Mouse (Mus musculus) liver, postnatal 0 days (tissue): ENCODE measurements around the gene Arhgap15. TPM values are rescaled to one million over a fixed set of nuclear protein-coding genes. Genes with fewer than 3 reads are reported as not detected.

Experiments
- ATAC-seq: fragments of 200-750 bp; cut with Nextera tagmentation; 2 replicates; pipeline ENCODE4 v1.8.0; 2017; ENCODE audit warnings: mild to moderate bottlenecking, moderate library complexity
- DNase-seq: peaks from one replicate; pipeline ENCODE4 v3.0.0-alpha.2; 2016
- H3K27ac ChIP-seq: fragments of 300-500 bp; sonication (generic); 2 replicates; pipeline ENCODE4 v1.5.1; 2014; ENCODE audit warnings: antibody characterized with exemption, moderate library complexity, mild to moderate bottlenecking, low read depth
- H3K27me3 ChIP-seq: fragments of 300-500 bp; sonication (generic); 2 replicates; pipeline ENCODE4 v1.6.1; 2014; ENCODE audit warnings: low read length, control low read depth, mixed read lengths; ENCODE audit not compliant: insufficient read depth
- H3K36me3 ChIP-seq: fragments of 300-500 bp; sonication (generic); replicated peaks from 2 replicates; pipeline ENCODE4 v1.6.1; 2014; ENCODE audit warnings: mild to moderate bottlenecking, control low read depth, low read length, moderate library complexity, mixed read lengths; ENCODE audit not compliant: insufficient read depth
- H3K4me1 ChIP-seq: fragments of 300-500 bp; sonication (generic); 2 replicates; pipeline ENCODE4 v1.6.1; 2014; ENCODE audit warnings: antibody characterized with exemption, mild to moderate bottlenecking, control low read depth; ENCODE audit not compliant: insufficient read depth
- H3K4me2 ChIP-seq: fragments of 300-500 bp; sonication (generic); 2 replicates; pipeline ENCODE4 v1.6.1; 2014; ENCODE audit warnings: low read depth, mild to moderate bottlenecking, low read length, moderate library complexity, mixed read lengths
- H3K4me3 ChIP-seq: fragments of 300-500 bp; sonication (generic); 2 replicates; pipeline ENCODE4 v1.5.1; 2014; ENCODE audit warnings: low read depth, low read length
- H3K9ac ChIP-seq: fragments of 300-500 bp; sonication (generic); replicated peaks from 2 replicates; pipeline ENCODE4 v1.6.1; 2014; ENCODE audit warnings: mild to moderate bottlenecking, moderate library complexity
- H3K9me3 ChIP-seq: fragments of 300-500 bp; sonication (generic); 2 replicates; pipeline ENCODE4 v1.6.1; 2016; ENCODE audit warnings: mild to moderate bottlenecking, control low read depth, low read length, mixed read lengths
- CTCF ChIP-seq: sonication (generic); IDR thresholded peaks from 2 replicates; pipeline ENCODE4 v1.5.1; 2016; ENCODE audit warnings: antibody characterized with exemption, low read depth
- EP300 ChIP-seq: IDR thresholded peaks from 2 replicates; pipeline ENCODE4 v1.6.1; 2016; ENCODE audit warnings: antibody characterized with exemption, low read depth, mild to moderate bottlenecking
- WGBS: fragments of 180-500 bp; shearing (Covaris S2); extraction: QIAGEN DNeasy Blood & Tissue Kit; methylation state at CpG from one replicate; pipeline ENCODE4 v1.1.7; 2014; ENCODE audit not compliant: insufficient replicate concordance; 5-methylcytosine and 5-hydroxymethylcytosine counted together
- polyA plus RNA-seq: library from polyadenylated mRNA; unstranded; fragments of >200 nt; fragmentation: Nextera tagmentation; extraction: Ambion mirVana; gene quantifications from 2 replicates; pipeline ENCODE4 v1.2.1, GENCODE M21; 2015

Gene Arhgap15
- polyA plus RNA-seq, 1 experiment from 2014 or later, result 6.3 TPM

GRCm38 (mm10) chr2:44333295-44333694 lies 584.7 kb downstream of the Arhgap15 start:
- H3K9me3 ChIP-seq, result no peaks in the 10 kb centered on the region
- H3K4me1 ChIP-seq, result no peaks in the 10 kb centered on the region
- H3K27ac ChIP-seq, result no peak overlapping the region
- no peak overlapping the region for H3K4me3 ChIP-seq
- H3K36me3 ChIP-seq, result no peaks in the 10 kb centered on the region
- no peak overlapping the region for H3K4me2 ChIP-seq
- ATAC-seq, result no peak
- 69% methylated on average over 4 of the region's 4 CpGs for WGBS
- H3K9ac ChIP-seq, result no peak overlapping the region
- no peak for DNase-seq
- TF ChIP-seq EP300 (no peak), CTCF (no peak)
- H3K27me3 ChIP-seq, result no peaks in the 10 kb centered on the region

GRCm38 (mm10) chr2:44334006-44334405 lies 585.4 kb downstream of the Arhgap15 start:
- no peak for DNase-seq
- Histone ChIP-seq H3K27me3 (no peaks in the 10 kb centered on the region), H3K9ac (no peak overlapping the region), H3K4me3 (no peak overlapping the region), H3K9me3 (no peaks in the 10 kb centered on the region), H3K4me2 (no peak overlapping the region), H3K36me3 (no peaks in the 10 kb centered on the region), H3K27ac (no peak overlapping the region), H3K4me1 (no peaks in the 10 kb centered on the region)
- no peak for TF ChIP-seq EP300
- TF ChIP-seq CTCF, result no peak
- 28% methylated on average over 3 of the region's 3 CpGs for WGBS
- ATAC-seq, result no peak

- no peaks in the 10 kb centered on the region for H3K36me3 ChIP-seq
- no peak overlapping the region for H3K4me3 ChIP-seq
- no peaks in the 10 kb centered on the region for H3K4me1 ChIP-seq
- H3K27me3 ChIP-seq, result no peaks in the 10 kb centered on the region
- 52% methylated on average over 2 of the region's 2 CpGs for WGBS
- H3K9me3 ChIP-seq, result no peaks in the 10 kb centered on the region
- H3K4me2 ChIP-seq, result no peak overlapping the region
- ATAC-seq (no peak), DNase-seq (no peak)
- no peak for TF ChIP-seq EP300
- TF ChIP-seq CTCF, result no peak
- H3K27ac ChIP-seq, result no peak overlapping the region
- H3K9ac ChIP-seq, result no peak overlapping the region
Measured at GRCm38 (mm10) chr2:44334517-44334916, 585.9 kb downstream of the Arhgap15 start.

- Histone ChIP-seq H3K4me2 (no peak overlapping the region), H3K4me1 (no peaks in the 10 kb centered on the region), H3K9ac (no peak overlapping the region), H3K4me3 (no peak overlapping the region), H3K36me3 (no peaks in the 10 kb centered on the region), H3K9me3 (no peaks in the 10 kb centered on the region), H3K27me3 (no peaks in the 10 kb centered on the region), H3K27ac (no peak overlapping the region)
- TF ChIP-seq EP300 (no peak), CTCF (peak; percentile 51)
- 74% methylated on average over 5 of the region's 5 CpGs for WGBS
- ATAC-seq (no peak), DNase-seq (no peak)
Measured at GRCm38 (mm10) chr2:44336720-44337354, 588.2 kb downstream of the Arhgap15 start.

GRCm38 (mm10) chr2:44338467-44338866 lies 589.8 kb downstream of the Arhgap15 start:
- H3K9ac ChIP-seq, result no peak overlapping the region
- no peaks in the 10 kb centered on the region for H3K9me3 ChIP-seq
- H3K27me3 ChIP-seq, result no peaks in the 10 kb centered on the region
- ATAC-seq, result no peak
- H3K27ac ChIP-seq, result no peak overlapping the region
- TF ChIP-seq CTCF, result no peak
- TF ChIP-seq EP300, result no peak
- DNase-seq, result no peak
- H3K4me1 ChIP-seq, result no peaks in the 10 kb centered on the region
- no peak overlapping the region for H3K4me2 ChIP-seq
- H3K36me3 ChIP-seq, result no peaks in the 10 kb centered on the region
- WGBS, result 85% methylated on average over 6 of the region's 6 CpGs
- no peak overlapping the region for H3K4me3 ChIP-seq

GRCm38 (mm10) chr2:44341091-44341571 lies 592.5 kb downstream of the Arhgap15 start:
- H3K4me1 ChIP-seq, result no peaks in the 10 kb centered on the region
- no peaks in the 10 kb centered on the region for H3K36me3 ChIP-seq
- no peak overlapping the region for H3K27ac ChIP-seq
- no peak for DNase-seq
- H3K9ac ChIP-seq, result no peak overlapping the region
- no peaks in the 10 kb centered on the region for H3K9me3 ChIP-seq
- no peak overlapping the region for H3K4me2 ChIP-seq
- TF ChIP-seq EP300 (no peak), CTCF (no peak)
- H3K27me3 ChIP-seq, result no peaks in the 10 kb centered on the region
- H3K4me3 ChIP-seq, result no peak overlapping the region
- no peak for ATAC-seq
- 84% methylated on average over 10 of the region's 10 CpGs for WGBS

GRCm38 (mm10) chr2:44344861-44345260 lies 596.2 kb downstream of the Arhgap15 start:
- 83% methylated on average over 8 of the region's 8 CpGs for WGBS
- H3K9me3 ChIP-seq, result no peaks in the 10 kb centered on the region
- no peak overlapping the region for H3K4me3 ChIP-seq
- DNase-seq, result no peak
- H3K4me1 ChIP-seq, result no peaks in the 10 kb centered on the region
- H3K9ac ChIP-seq, result no peak overlapping the region
- ATAC-seq, result no peak
- TF ChIP-seq EP300 (no peak), CTCF (no peak)
- H3K27ac ChIP-seq, result no peak overlapping the region
- no peaks in the 10 kb centered on the region for H3K27me3 ChIP-seq
- no peak overlapping the region for H3K4me2 ChIP-seq
- no peaks in the 10 kb centered on the region for H3K36me3 ChIP-seq
